Mouse (Mus musculus) kidney, embryonic 15.5 days (tissue): ENCODE data around the gene Rabl3. TPM values are rescaled to one million over a fixed set of nuclear protein-coding genes. Genes with fewer than 3 reads are reported as not detected.
A peak's percentile ranks its signal among the peaks of the same experiment; 100 is the strongest.

Experiments used
- ATAC-seq: fragments of 200-750 bp; cut with Nextera tagmentation; replicated peaks from 2 replicates; pipeline ENCODE4 v1.8.0; 2017; ENCODE audit warnings: moderate TSS enrichment; ENCODE audit not compliant: low FRiP score
- H3K27ac ChIP-seq: fragments of 300-500 bp; sonication (generic); 2 replicates; pipeline ENCODE4 v1.5.1; 2015; ENCODE audit warnings: mild to moderate bottlenecking, inconsistent platforms
- H3K27me3 ChIP-seq: fragments of 300-500 bp; sonication (generic); 2 replicates; pipeline ENCODE4 v1.6.1; 2015; ENCODE audit warnings: inconsistent platforms
- H3K36me3 ChIP-seq: fragments of 300-500 bp; sonication (generic); 2 replicates; pipeline ENCODE4 v1.6.1; 2015; ENCODE audit warnings: inconsistent platforms
- H3K4me1 ChIP-seq: fragments of 300-500 bp; sonication (generic); 2 replicates; pipeline ENCODE4 v1.6.1; 2015; ENCODE audit warnings: inconsistent platforms
- H3K4me2 ChIP-seq: fragments of 300-500 bp; sonication (generic); 2 replicates; pipeline ENCODE4 v1.6.1; 2015; ENCODE audit warnings: moderate library complexity, mild to moderate bottlenecking, inconsistent platforms
- H3K4me3 ChIP-seq: fragments of 300-500 bp; sonication (generic); replicated peaks from 2 replicates; pipeline ENCODE4 v1.5.1; 2015; ENCODE audit warnings: mild to moderate bottlenecking, inconsistent platforms
- H3K9ac ChIP-seq: fragments of 300-500 bp; sonication (generic); 2 replicates; pipeline ENCODE4 v1.6.1; 2015; ENCODE audit warnings: mild to moderate bottlenecking, inconsistent platforms
- H3K9me3 ChIP-seq: fragments of 300-500 bp; sonication (generic); replicated peaks from 2 replicates; pipeline ENCODE4 v1.6.1; 2016; ENCODE audit warnings: inconsistent platforms
- WGBS: fragments of 180-500 bp; shearing (Covaris S2); methylation state at CpG from one replicate; pipeline ENCODE4 v1.1.7; 2015; ENCODE audit warnings: mixed read lengths; 5-methylcytosine and 5-hydroxymethylcytosine counted together
- polyA plus RNA-seq: library from polyadenylated mRNA; unstranded; fragments of >200 nt; fragmentation: Nextera tagmentation; extraction: Ambion mirVana; gene quantifications from 2 replicates; pipeline ENCODE4 v1.2.1, GENCODE M21; 2015

The Rabl3 gene
- polyA plus RNA-seq, 1 experiment from 2014 or later, result 22.3 TPM

DNA sequence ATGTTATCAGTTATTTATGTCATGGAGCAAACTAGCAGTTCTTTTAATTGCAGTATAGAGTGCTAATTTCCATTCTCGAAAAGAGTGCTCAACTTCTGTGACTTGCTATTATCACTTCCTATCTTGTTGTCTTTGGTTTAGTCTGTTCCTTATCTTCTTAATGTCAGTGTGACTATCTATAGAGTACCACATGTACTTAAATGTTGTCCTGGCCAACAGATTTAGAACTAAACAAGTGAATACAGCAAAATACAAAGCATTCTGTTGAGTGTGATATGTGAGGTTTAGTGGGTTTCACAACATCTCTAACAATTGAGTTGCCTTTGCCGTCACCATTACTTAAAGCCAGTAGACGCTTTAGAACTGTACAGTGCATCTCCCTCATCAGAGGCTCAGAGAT lies 13.1 kb downstream of the Rabl3 start:
- no peak overlapping the region for H3K4me2 ChIP-seq
- H3K9ac ChIP-seq, result no peak overlapping the region
- no peak overlapping the region for H3K27ac ChIP-seq
- no peak overlapping the region for H3K4me3 ChIP-seq
- 96% methylated on average over 3 of the region's 3 CpGs for WGBS
- H3K4me1 ChIP-seq, result no peaks in the 10 kb centered on the region
- no peaks in the 10 kb centered on the region for H3K9me3 ChIP-seq
- no peak for ATAC-seq
- H3K27me3 ChIP-seq, result no peaks in the 10 kb centered on the region
- peaks cover 10% of the 10 kb centered on the region for H3K36me3 ChIP-seq

- 0 out of 2 replicates have a peak, but pooled peaks have one; percentile 43 for ATAC-seq
- 58% methylated on average over 6 of the region's 6 CpGs for WGBS
Measured at GRCm38 (mm10) chr16:37562414-37562813, 22.7 kb downstream of the Rabl3 start.

GRCm38 (mm10) chr16:37562961-37563360 lies 23.3 kb downstream of the Rabl3 start:
- H3K4me3 ChIP-seq, result no peak overlapping the region
- 87% methylated on average over 5 of the region's 5 CpGs for WGBS
- H3K27ac ChIP-seq, result no peak overlapping the region
- no peaks in the 10 kb centered on the region for H3K9me3 ChIP-seq
- ATAC-seq, result no peak
- no peak overlapping the region for H3K4me2 ChIP-seq
- H3K9ac ChIP-seq, result no peak overlapping the region
- peaks cover 2% of the 10 kb centered on the region; the same call in 1 of the 2 replicates for H3K4me1 ChIP-seq
- peaks cover 27% of the 10 kb centered on the region for H3K36me3 ChIP-seq
- no peaks in the 10 kb centered on the region for H3K27me3 ChIP-seq

More at GRCm38 (mm10) chr16:37562414-37562813, 22.7 kb downstream of the Rabl3 start:
- H3K27me3 ChIP-seq, result no peaks in the 10 kb centered on the region
- no peaks in the 10 kb centered on the region for H3K9me3 ChIP-seq
- no peak overlapping the region for H3K4me3 ChIP-seq
- H3K27ac ChIP-seq, result no peak overlapping the region
- no peak overlapping the region for H3K9ac ChIP-seq
- peaks cover 2% of the 10 kb centered on the region; the same call in 1 of the 2 replicates for H3K4me1 ChIP-seq
- H3K36me3 ChIP-seq, result peaks cover 30% of the 10 kb centered on the region
- H3K4me2 ChIP-seq, result no peak overlapping the region

GRCm38 (mm10) chr16:37565117-37565516 lies 25.4 kb downstream of the Rabl3 start:
- H3K9ac ChIP-seq, result no peak overlapping the region
- no peak for ATAC-seq
- peaks cover 19% of the 10 kb centered on the region for H3K36me3 ChIP-seq
- no peaks in the 10 kb centered on the region for H3K9me3 ChIP-seq
- no peak overlapping the region for H3K27ac ChIP-seq
- WGBS, result 87% methylated on average over 1 of the region's 1 CpGs
- peaks cover 2% of the 10 kb centered on the region; the same call in 1 of the 2 replicates for H3K4me1 ChIP-seq
- H3K4me2 ChIP-seq, result no peak overlapping the region
- no peaks in the 10 kb centered on the region for H3K27me3 ChIP-seq
- H3K4me3 ChIP-seq, result no peak overlapping the region

- no peak overlapping the region for H3K27ac ChIP-seq
- peaks cover 19% of the 10 kb centered on the region for H3K36me3 ChIP-seq
- no peaks in the 10 kb centered on the region for H3K9me3 ChIP-seq
- WGBS, result 82% methylated on average over 6 of the region's 6 CpGs
- peaks cover 2% of the 10 kb centered on the region; the same call in 1 of the 2 replicates for H3K4me1 ChIP-seq
- H3K4me2 ChIP-seq, result no peak overlapping the region
- H3K9ac ChIP-seq, result no peak overlapping the region
- H3K4me3 ChIP-seq, result no peak overlapping the region
- no peaks in the 10 kb centered on the region for H3K27me3 ChIP-seq
- ATAC-seq, result no peak
Measured at GRCm38 (mm10) chr16:37566107-37566506, 26.4 kb downstream of the Rabl3 start.

- Histone ChIP-seq H3K27ac (no peak overlapping the region), H3K4me3 (no peak overlapping the region), H3K36me3 (peaks cover 28% of the 10 kb centered on the region), H3K9me3 (no peaks in the 10 kb centered on the region), H3K4me2 (no peak overlapping the region), H3K27me3 (no peaks in the 10 kb centered on the region), H3K4me1 (peaks cover 2% of the 10 kb centered on the region; the same call in 1 of the 2 replicates), H3K9ac (no peak overlapping the region)
- no peak for ATAC-seq
- 91% methylated on average over 12 of the region's 12 CpGs for WGBS
Measured at GRCm38 (mm10) chr16:37567113-37568050, 27.7 kb downstream of the Rabl3 start.

- 66% methylated on average over 3 of the region's 3 CpGs for WGBS
- ATAC-seq, result no peak
- no peak overlapping the region for H3K27ac ChIP-seq
Measured at GRCm38 (mm10) chr16:37571554-37571953, 31.9 kb downstream of the Rabl3 start.

GRCm38 (mm10) chr16:37572117-37572754 lies 32.6 kb downstream of the Rabl3 start:
- Histone ChIP-seq H3K9ac (no peak overlapping the region), H3K4me3 (no peak overlapping the region), H3K27ac (no peak overlapping the region), H3K4me2 (no peak overlapping the region), H3K27me3 (no peaks in the 10 kb centered on the region), H3K9me3 (peaks cover 6% of the 10 kb centered on the region; the same call in 1 of the 2 replicates), H3K36me3 (peaks cover 25% of the 10 kb centered on the region), H3K4me1 (no peaks in the 10 kb centered on the region)
- no peak for ATAC-seq
- 93% methylated on average over 12 of the region's 12 CpGs for WGBS

More at GRCm38 (mm10) chr16:37571554-37571953, 31.9 kb downstream of the Rabl3 start:
- peaks cover 25% of the 10 kb centered on the region for H3K36me3 ChIP-seq
- no peak overlapping the region for H3K4me3 ChIP-seq
- no peaks in the 10 kb centered on the region for H3K4me1 ChIP-seq
- no peak overlapping the region for H3K9ac ChIP-seq
- H3K9me3 ChIP-seq, result peaks cover 6% of the 10 kb centered on the region; the same call in 1 of the 2 replicates
- no peak overlapping the region for H3K4me2 ChIP-seq
- H3K27me3 ChIP-seq, result no peaks in the 10 kb centered on the region

DNA sequence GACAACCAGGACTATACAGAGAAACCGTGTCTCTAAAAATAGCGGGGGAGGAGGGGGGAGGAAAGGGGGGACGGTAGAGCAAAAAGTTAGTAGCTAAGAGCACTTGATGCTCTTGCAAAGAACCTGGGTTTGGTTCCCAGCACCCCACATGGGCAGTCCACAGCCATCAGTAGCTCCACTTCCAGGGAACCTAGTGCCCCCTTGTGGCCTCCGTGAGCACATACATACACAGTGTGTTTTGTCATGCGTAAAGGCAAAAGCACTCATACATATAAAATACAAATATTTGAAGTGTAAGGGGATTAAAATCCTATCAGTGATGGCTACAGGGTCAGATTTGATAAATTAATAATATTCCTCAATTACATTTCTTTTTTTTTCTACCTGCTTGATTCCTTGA lies 33.4 kb downstream of the Rabl3 start:
- no peak overlapping the region for H3K4me2 ChIP-seq
- peaks cover 6% of the 10 kb centered on the region; the same call in 1 of the 2 replicates for H3K9me3 ChIP-seq
- no peak overlapping the region for H3K9ac ChIP-seq
- no peaks in the 10 kb centered on the region for H3K4me1 ChIP-seq
- no peak overlapping the region for H3K4me3 ChIP-seq
- ATAC-seq, result no peak
- no peaks in the 10 kb centered on the region for H3K27me3 ChIP-seq
- 92% methylated on average over 5 of the region's 5 CpGs for WGBS
- H3K36me3 ChIP-seq, result peaks cover 22% of the 10 kb centered on the region
- no peak overlapping the region for H3K27ac ChIP-seq

DNA sequence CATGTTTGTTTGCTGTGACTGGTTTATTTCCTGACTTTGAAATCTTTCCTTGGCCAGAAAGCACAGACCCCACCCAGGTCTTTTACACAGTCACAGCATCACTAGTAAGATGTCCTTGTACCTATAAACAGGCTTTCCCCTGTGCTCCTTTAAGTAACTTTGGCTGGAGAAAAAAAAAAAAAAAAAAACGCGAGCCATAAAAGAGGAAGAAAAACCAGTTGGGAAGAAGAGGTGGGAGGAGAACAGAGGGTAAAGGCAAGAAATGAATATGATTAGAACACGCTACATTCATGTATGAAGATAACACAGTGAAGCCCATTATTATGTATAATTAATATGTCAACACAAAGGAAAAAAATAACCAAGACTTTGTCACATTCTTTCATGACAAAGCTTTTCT lies 35.6 kb downstream of the Rabl3 start:
- no peak for ATAC-seq
- Histone ChIP-seq H3K36me3 (peaks cover 16% of the 10 kb centered on the region), H3K4me3 (no peak overlapping the region), H3K27ac (no peak overlapping the region), H3K4me2 (no peak overlapping the region), H3K9me3 (peaks cover 6% of the 10 kb centered on the region; the same call in 1 of the 2 replicates), H3K4me1 (no peaks in the 10 kb centered on the region), H3K27me3 (no peaks in the 10 kb centered on the region), H3K9ac (no peak overlapping the region)
- WGBS, result 56% methylated on average over 3 of the region's 3 CpGs

DNA sequence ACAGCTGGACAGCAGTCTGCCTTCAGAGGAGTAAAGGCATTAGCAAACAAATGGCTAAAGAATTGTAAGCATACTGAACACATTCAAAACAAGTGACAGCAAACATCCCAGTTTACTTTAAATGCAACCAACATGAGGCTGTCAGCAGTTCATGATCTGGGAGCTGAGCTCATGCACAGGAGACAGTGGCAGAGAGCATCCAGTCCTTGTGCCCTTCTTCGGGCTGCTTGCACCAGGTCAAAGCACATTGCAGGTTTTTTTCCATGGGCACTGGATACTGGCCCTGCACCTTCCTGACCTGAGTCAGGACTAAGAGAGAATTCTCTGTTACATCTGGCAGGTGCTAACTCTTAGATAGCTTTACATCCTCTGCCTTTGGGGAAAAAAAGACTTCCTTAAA lies 39.9 kb downstream of the Rabl3 start:
- H3K4me2 ChIP-seq, result no peak overlapping the region
- 81% methylated on average over 1 of the region's 1 CpGs for WGBS
- no peak overlapping the region for H3K27ac ChIP-seq
- no peaks in the 10 kb centered on the region for H3K9me3 ChIP-seq
- ATAC-seq, result no peak
- no peaks in the 10 kb centered on the region for H3K36me3 ChIP-seq
- H3K4me1 ChIP-seq, result peaks cover 10% of the 10 kb centered on the region
- no peak overlapping the region for H3K9ac ChIP-seq
- no peak overlapping the region for H3K4me3 ChIP-seq
- H3K27me3 ChIP-seq, result no peaks in the 10 kb centered on the region

GRCm38 (mm10) chr16:37579994-37580393 lies 40.3 kb downstream of the Rabl3 start, which contains the start of gene Hgd:
Gene Hgd (plus strand): TSS chr16:37580153.
- no peaks in the 10 kb centered on the region for H3K27me3 ChIP-seq
- H3K4me2 ChIP-seq, result no peak within 1 kb of the TSS
- whole genome bisulfite sequencing, result 50% methylated on average over 4 of the region's 4 CpGs
- H3K4me3 ChIP-seq, result no peak within 1 kb of the TSS
- H3K4me1 ChIP-seq, result peaks cover 10% of the 10 kb centered on the region
- H3K9me3 ChIP-seq, result no peaks in the 10 kb centered on the region
- H3K9ac ChIP-seq, result no peak within 1 kb of the TSS
- no peak for ATAC-seq
- no peaks in the 10 kb centered on the region for H3K36me3 ChIP-seq
- H3K27ac ChIP-seq, result no peak within 1 kb of the TSS
